Mouse (Mus musculus) heart, embryonic 11.5 days (tissue): ENCODE results near the gene Ccdc51. TPM values are rescaled to one million over a fixed set of nuclear protein-coding genes. Genes with fewer than 3 reads are reported as not detected.

Source experiments
- ATAC-seq: fragments of 200-750 bp; cut with Nextera tagmentation; replicated peaks from 2 replicates; pipeline ENCODE4 v1.8.0; 2017; ENCODE audit warnings: moderate library complexity; ENCODE audit not compliant: insufficient number of reproducible peaks, low FRiP score, low TSS enrichment
- H3K27ac ChIP-seq: fragments of 300-500 bp; sonication (generic); 2 replicates; pipeline ENCODE4 v1.5.1; 2014; ENCODE audit warnings: mild to moderate bottlenecking, low read depth, low read length
- H3K27me3 ChIP-seq: fragments of 300-500 bp; sonication (generic); 2 replicates; pipeline ENCODE4 v1.6.1; 2014; ENCODE audit warnings: mild to moderate bottlenecking, low read length, mixed read lengths; ENCODE audit not compliant: control insufficient read depth, insufficient read depth
- H3K36me3 ChIP-seq: fragments of 300-500 bp; sonication (generic); 2 replicates; pipeline ENCODE4 v1.6.1; 2014; ENCODE audit warnings: mild to moderate bottlenecking, low read length, moderate library complexity, mixed read lengths; ENCODE audit not compliant: control insufficient read depth, insufficient read depth
- H3K4me1 ChIP-seq: fragments of 300-500 bp; sonication (generic); 2 replicates; pipeline ENCODE4 v1.6.1; 2014; ENCODE audit warnings: low read length; ENCODE audit not compliant: control insufficient read depth, insufficient read depth
- H3K4me2 ChIP-seq: fragments of 300-500 bp; sonication (generic); 2 replicates; pipeline ENCODE4 v1.6.1; 2014; ENCODE audit warnings: mild to moderate bottlenecking, moderate library complexity
- H3K4me3 ChIP-seq: fragments of 300-500 bp; sonication (generic); 2 replicates; pipeline ENCODE4 v1.5.1; 2014; ENCODE audit warnings: low read depth, low read length
- H3K9ac ChIP-seq: fragments of 300-500 bp; sonication (generic); 2 replicates; pipeline ENCODE4 v1.6.1; 2014; ENCODE audit warnings: mild to moderate bottlenecking, low read depth, low read length, moderate library complexity
- H3K9me3 ChIP-seq: fragments of 300-500 bp; sonication (generic); replicated peaks from 2 replicates; pipeline ENCODE4 v1.6.1; 2016; ENCODE audit warnings: low read length; ENCODE audit not compliant: control insufficient read depth
- WGBS: fragments of 180-500 bp; shearing (Covaris S2); extraction: QIAGEN DNeasy Blood & Tissue Kit; methylation state at CpG from one replicate; pipeline ENCODE4 v1.1.7; 2014; ENCODE audit not compliant: insufficient replicate concordance; 5-methylcytosine and 5-hydroxymethylcytosine counted together
- polyA plus RNA-seq: library from polyadenylated mRNA; unstranded; fragments of >200 nt; fragmentation: Nextera tagmentation; extraction: Ambion mirVana; gene quantifications from 2 replicates; pipeline ENCODE4 v1.2.1, GENCODE M21; 2014

Gene Ccdc51
- polyA plus RNA-seq, 1 experiment from 2014 or later, result 15.8 TPM

- Histone ChIP-seq H3K27ac (peak overlapping the region; percentile 97), H3K4me1 (peaks cover 50% of the 10 kb centered on the region), H3K9ac (peak overlapping the region; percentile 93), H3K4me3 (peak overlapping the region; percentile 72; the same call in 1 of the 2 replicates), H3K9me3 (no peaks in the 10 kb centered on the region), H3K27me3 (no peaks in the 10 kb centered on the region), H3K4me2 (peak overlapping the region; percentile 88), H3K36me3 (peaks cover 6% of the 10 kb centered on the region)
- 39% methylated on average over 6 of the region's 6 CpGs for WGBS
- no peak for ATAC-seq
These were observed 15.0 kb downstream of the Ccdc51 start for GRCm38 (mm10) chr9:109097291-109097690.

- H3K36me3 ChIP-seq, result peaks cover 8% of the 10 kb centered on the region
- ATAC-seq, result no peak
- no peaks in the 10 kb centered on the region for H3K9me3 ChIP-seq
- 61% methylated on average over 5 of the region's 5 CpGs for WGBS
- H3K4me1 ChIP-seq, result peaks cover 50% of the 10 kb centered on the region
- peak overlapping the region; percentile 93 for H3K9ac ChIP-seq
- H3K27ac ChIP-seq, result peak overlapping the region; percentile 97
- H3K4me3 ChIP-seq, result no peak overlapping the region
- H3K27me3 ChIP-seq, result no peaks in the 10 kb centered on the region
- H3K4me2 ChIP-seq, result peak overlapping the region; percentile 88
These were observed 15.5 kb downstream of the Ccdc51 start for GRCm38 (mm10) chr9:109097831-109098230.

GRCm38 (mm10) chr9:109098366-109098765 is 16.1 kb downstream of the Ccdc51 start:
- H3K9me3 ChIP-seq, result no peaks in the 10 kb centered on the region
- WGBS, result 80% methylated on average over 8 of the region's 8 CpGs
- H3K27ac ChIP-seq, result peak overlapping the region; percentile 97
- no peak overlapping the region for H3K4me3 ChIP-seq
- peak overlapping the region; percentile 93; the same call in 1 of the 2 replicates for H3K9ac ChIP-seq
- H3K27me3 ChIP-seq, result no peaks in the 10 kb centered on the region
- H3K36me3 ChIP-seq, result peaks cover 12% of the 10 kb centered on the region
- no peak for ATAC-seq
- H3K4me1 ChIP-seq, result peaks cover 50% of the 10 kb centered on the region
- H3K4me2 ChIP-seq, result peak overlapping the region; percentile 88

- peak; percentile 60 for ATAC-seq
- H3K4me1 ChIP-seq, result peaks cover 46% of the 10 kb centered on the region
- 0 out of 2 replicates have a peak overlapping the region, but pooled peaks have one; percentile 25 for H3K4me3 ChIP-seq
- H3K27me3 ChIP-seq, result no peaks in the 10 kb centered on the region
- 26% methylated on average over 6 of the region's 6 CpGs for WGBS
- H3K27ac ChIP-seq, result peak overlapping the region; percentile 97
- peak overlapping the region; percentile 43; the same call in 1 of the 2 replicates for H3K9ac ChIP-seq
- H3K9me3 ChIP-seq, result no peaks in the 10 kb centered on the region
- H3K36me3 ChIP-seq, result peaks cover 12% of the 10 kb centered on the region
- H3K4me2 ChIP-seq, result peak overlapping the region; percentile 88
These were observed 16.7 kb downstream of the Ccdc51 start for GRCm38 (mm10) chr9:109098969-109099368.

GRCm38 (mm10) chr9:109100307-109100928 is 18.1 kb downstream of the Ccdc51 start:
- peaks cover 48% of the 10 kb centered on the region for H3K4me1 ChIP-seq

GRCm38 (mm10) chr9:109101933-109102445 is 19.7 kb downstream of the Ccdc51 start:
- Histone ChIP-seq H3K27me3 (no peaks in the 10 kb centered on the region), H3K9ac (no peak overlapping the region), H3K27ac (no peak overlapping the region), H3K9me3 (no peaks in the 10 kb centered on the region), H3K36me3 (peaks cover 19% of the 10 kb centered on the region), H3K4me1 (peaks cover 39% of the 10 kb centered on the region), H3K4me3 (no peak overlapping the region), H3K4me2 (no peak overlapping the region)
- ATAC-seq, result no peak
- 79% methylated on average over 5 of the region's 5 CpGs for WGBS

More at GRCm38 (mm10) chr9:109100307-109100928, 18.1 kb downstream of the Ccdc51 start:
- H3K9ac ChIP-seq, result no peak overlapping the region
- no peak for ATAC-seq
- peaks cover 12% of the 10 kb centered on the region for H3K36me3 ChIP-seq
- 83% methylated on average over 20 of the region's 20 CpGs for WGBS
- no peak overlapping the region; the same call in 1 of the 2 replicates for H3K27ac ChIP-seq
- H3K27me3 ChIP-seq, result no peaks in the 10 kb centered on the region
- H3K4me3 ChIP-seq, result no peak overlapping the region
- H3K4me2 ChIP-seq, result no peak overlapping the region
- H3K9me3 ChIP-seq, result no peaks in the 10 kb centered on the region

- Histone ChIP-seq H3K9ac (no peak overlapping the region), H3K36me3 (peaks cover 19% of the 10 kb centered on the region), H3K27ac (no peak overlapping the region), H3K4me2 (no peak overlapping the region), H3K4me1 (peaks cover 33% of the 10 kb centered on the region), H3K4me3 (no peak overlapping the region), H3K9me3 (no peaks in the 10 kb centered on the region), H3K27me3 (no peaks in the 10 kb centered on the region)
- WGBS, result 84% methylated on average over 3 of the region's 3 CpGs
- ATAC-seq, result no peak
These were observed 20.2 kb downstream of the Ccdc51 start for GRCm38 (mm10) chr9:109102541-109102940.

GRCm38 (mm10) chr9:109103250-109103649 is 21.0 kb downstream of the Ccdc51 start:
- Histone ChIP-seq H3K36me3 (peaks cover 19% of the 10 kb centered on the region), H3K4me1 (peaks cover 26% of the 10 kb centered on the region), H3K9ac (no peak overlapping the region), H3K27me3 (no peaks in the 10 kb centered on the region), H3K9me3 (no peaks in the 10 kb centered on the region), H3K27ac (no peak overlapping the region), H3K4me3 (no peak overlapping the region), H3K4me2 (no peak overlapping the region)
- no peak for ATAC-seq
- 65% methylated on average over 7 of the region's 7 CpGs for whole genome bisulfite sequencing

GRCm38 (mm10) chr9:109104083-109104482 is 21.8 kb downstream of the Ccdc51 start:
- Histone ChIP-seq H3K36me3 (peaks cover 25% of the 10 kb centered on the region), H3K9ac (no peak overlapping the region)
- 90% methylated on average over 9 of the region's 9 CpGs for WGBS

More at GRCm38 (mm10) chr9:109104083-109104482, 21.8 kb downstream of the Ccdc51 start:
- peaks cover 18% of the 10 kb centered on the region for H3K4me1 ChIP-seq
- H3K9me3 ChIP-seq, result no peaks in the 10 kb centered on the region
- no peak overlapping the region for H3K4me3 ChIP-seq
- H3K27ac ChIP-seq, result no peak overlapping the region
- no peaks in the 10 kb centered on the region for H3K27me3 ChIP-seq
- no peak for ATAC-seq
- H3K4me2 ChIP-seq, result no peak overlapping the region
